Mouse (Mus musculus) left cerebral cortex, adult 9 months (tissue): Measurements from ENCODE around the gene Kctd21.
A peak's percentile ranks its signal among the peaks of the same experiment; 100 is the strongest.

Experiments
- DNase-seq, 2 experiments: peaks; one replicate each; pipeline ENCODE4 v3.0.0; 2022; ENCODE audit warnings: low spot score in 2 of 2

The Kctd21 gene

GRCm38 (mm10) chr7:97331726-97332666 lies at the start of gene Kctd21, which contains the start of gene Usp35:
Kctd21 (plus strand) TSS chr7:97332327.
Usp35 (minus strand) TSS chr7:97332020.
- DNase-seq = peak; percentile 88 to 94

GRCm38 (mm10) chr7:97296986-97297385 lies 35.1 kb upstream of the Kctd21 start:
- DNase-seq = no peak

- DNase-seq = peak in 1 of 2 experiments; percentile 84
Observed at GRCm38 (mm10) chr7:97297466-97297865, 34.7 kb upstream of the Kctd21 start.

- DNase-seq = no peak
Observed at GRCm38 (mm10) chr7:97298279-97298678, 33.8 kb upstream of the Kctd21 start.

GRCm38 (mm10) chr7:97298943-97299342 lies 33.2 kb upstream of the Kctd21 start:
- DNase-seq = no peak

GRCm38 (mm10) chr7:97300914-97301313 lies 31.2 kb upstream of the Kctd21 start:
- no peak for DNase-seq

GRCm38 (mm10) chr7:97301321-97301720 lies 30.8 kb upstream of the Kctd21 start:
- DNase-seq = no peak

GRCm38 (mm10) chr7:97302261-97302660 lies 29.9 kb upstream of the Kctd21 start:
- DNase-seq = no peak

- DNase-seq = no peak
Observed at GRCm38 (mm10) chr7:97302876-97303275, 29.3 kb upstream of the Kctd21 start.

- DNase-seq = no peak
Observed at GRCm38 (mm10) chr7:97303614-97304013, 28.5 kb upstream of the Kctd21 start.

- no peak for DNase-seq
Observed at GRCm38 (mm10) chr7:97304471-97304870, 27.7 kb upstream of the Kctd21 start.

- DNase-seq = no peak
Observed at GRCm38 (mm10) chr7:97305206-97305605, 26.9 kb upstream of the Kctd21 start.

GRCm38 (mm10) chr7:97306813-97307212 lies 25.3 kb upstream of the Kctd21 start:
- DNase-seq = no peak

GRCm38 (mm10) chr7:97307546-97307945 lies 24.6 kb upstream of the Kctd21 start:
- no peak for DNase-seq

- no peak for DNase-seq
Observed at GRCm38 (mm10) chr7:97309461-97310340, 22.4 kb upstream of the Kctd21 start.

GRCm38 (mm10) chr7:97310341-97310635 lies 21.8 kb upstream of the Kctd21 start:
- no peak for DNase-seq

- DNase-seq = no peak
Observed at GRCm38 (mm10) chr7:97311620-97312019, 20.5 kb upstream of the Kctd21 start.

GRCm38 (mm10) chr7:97312196-97312595 lies 19.9 kb upstream of the Kctd21 start:
- DNase-seq = no peak

GRCm38 (mm10) chr7:97312856-97313255 lies 19.3 kb upstream of the Kctd21 start:
- no peak for DNase-seq

- no peak for DNase-seq
Observed at GRCm38 (mm10) chr7:97313364-97313995, 18.6 kb upstream of the Kctd21 start.

GRCm38 (mm10) chr7:97314646-97315045 lies 17.5 kb upstream of the Kctd21 start:
- no peak for DNase-seq

GRCm38 (mm10) chr7:97315656-97316055 lies 16.5 kb upstream of the Kctd21 start:
- no peak for DNase-seq
